In the genomic region with DNA sequence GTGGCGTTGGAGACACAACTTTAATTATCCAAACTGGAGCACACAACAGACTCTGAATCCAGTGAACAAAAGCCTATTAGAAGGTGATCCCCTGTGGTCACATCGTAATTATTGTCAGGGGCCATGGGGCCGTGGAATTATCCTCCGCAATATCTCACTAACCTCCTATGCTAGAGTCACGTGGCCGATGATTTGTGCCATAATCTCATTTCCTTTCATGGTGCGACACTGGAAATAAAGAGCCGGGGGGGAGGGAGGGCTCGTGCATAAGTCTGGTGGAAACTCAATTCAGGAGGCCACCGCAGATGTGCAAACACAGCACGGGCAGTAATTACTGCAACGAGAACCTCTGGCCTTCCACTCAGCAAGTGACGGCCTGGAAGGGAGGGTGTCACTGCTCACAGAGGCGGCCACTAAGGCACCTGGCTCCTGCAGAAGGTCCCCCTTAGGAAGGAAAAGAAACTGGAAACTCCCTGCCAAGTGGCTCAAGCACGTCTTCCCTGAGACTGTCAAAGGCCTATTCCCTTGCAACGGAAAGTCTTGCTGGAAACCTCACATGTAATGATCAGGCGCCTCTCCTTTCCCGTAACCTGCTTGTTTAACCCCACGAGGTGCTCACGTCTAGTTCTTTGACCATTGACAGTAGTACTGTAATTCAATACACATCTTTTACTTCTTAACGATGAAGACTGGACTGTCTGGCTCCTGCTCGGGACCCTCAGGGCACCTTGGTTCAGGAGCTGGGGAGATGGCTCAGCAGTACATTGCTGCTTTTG, we compare ENCODE assay signal across 8 mouse cellular contexts.
A peak's percentile ranks its signal among the peaks of the same experiment; 100 is the strongest.
DNase-seq lines count a peak whose midpoint lies in the region; ATAC-seq and TF ChIP-seq lines count a peak whose summit lies in the region.
"Had no signal": no experiment of that assay in that cellular context is flagged by ENCODE, and none has a peak within 500 bp of the region (broad histone marks: within the 10 kb centered on the region; RNA-seq: fewer than 3 reads in every experiment).

No protein-coding gene starts in this region.

- H3K9me3 ChIP-seq in hindbrain, embryonic 14.5 days (ENCODE audit: control insufficient read depth, low read length) = no peaks in the 10 kb centered on the region
- no peaks in the 10 kb centered on the region for H3K9me3 ChIP-seq in midbrain, embryonic 13.5 days
- H3K9me3 ChIP-seq: megakaryocyte, embryonic 14.5 days had no signal

- H3K4me3 ChIP-seq in hindbrain, embryonic 14.5 days (replicated peaks; ENCODE audit: low read length) = no peak overlapping the region
- no peak overlapping the region for H3K4me3 ChIP-seq in midbrain, embryonic 13.5 days (replicated peaks)
- H3K4me3 ChIP-seq: megakaryocyte, embryonic 14.5 days had no signal

- WGBS in hindbrain, embryonic 14.5 days = 27% methylated on average over 22 of the region's 22 CpGs
- WGBS in midbrain, embryonic 13.5 days = 20% methylated on average over 22 of the region's 22 CpGs

- no peaks in the 10 kb centered on the region for H3K27me3 ChIP-seq in hindbrain, embryonic 14.5 days (ENCODE audit: control insufficient read depth, insufficient read depth, low read length)
- H3K27me3 ChIP-seq in midbrain, embryonic 13.5 days = no peaks in the 10 kb centered on the region

- no peak for TF ChIP-seq POLR2A in brain, embryonic 14.5 days (IDR thresholded peaks at IDR 0.05; ENCODE audit: borderline replicate concordance, extremely low read depth, insufficient read depth, insufficient read length, poor library complexity, severe bottlenecking)

- no peak overlapping the region for H3K9ac ChIP-seq in hindbrain, embryonic 14.5 days
- no peak overlapping the region for H3K9ac ChIP-seq in midbrain, embryonic 13.5 days (replicated peaks)

- ATAC-seq in hindbrain, embryonic 14.5 days (ENCODE audit: low FRiP score) = peak; percentile 67
- peak; percentile 49 for ATAC-seq in midbrain, embryonic 13.5 days

- peak; percentile 85 for DNase-seq in brain, embryonic 14.5 days (ENCODE audit: low read depth)
- DNase-seq in embryo, embryonic 11.5 days (ENCODE audit: low read depth, low spot score) = peak; percentile 46
- peak; percentile 55 for DNase-seq in hindbrain, embryonic 14.5 days (ENCODE audit: low spot score)
- DNase-seq in layer of hippocampus, postnatal 14 days (ENCODE audit: low spot score in 2 of 2) = no peak
- no peak for DNase-seq in B cell, adult 2 months
- no peak for DNase-seq in c-Kit-positive CD71-positive TER-119-positive erythroid progenitor cells, embryonic 14.5 days (ENCODE audit: low spot score)

- no peak for TF ChIP-seq CTCF in brain, embryonic 14.5 days (IDR thresholded peaks at IDR 0.05; ENCODE audit: borderline replicate concordance, extremely low read depth, insufficient read depth, insufficient read length)

- H3K4me1 ChIP-seq in hindbrain, embryonic 14.5 days (replicated peaks; ENCODE audit: control insufficient read depth, insufficient read depth, low read length) = peaks cover 28% of the 10 kb centered on the region
- H3K4me1 ChIP-seq in midbrain, embryonic 13.5 days (replicated peaks) = peaks cover 35% of the 10 kb centered on the region
- H3K4me1 ChIP-seq: megakaryocyte, embryonic 14.5 days had no signal

- H3K4me2 ChIP-seq in hindbrain, embryonic 14.5 days (replicated peaks) = peak overlapping the region; percentile 51
- H3K4me2 ChIP-seq in midbrain, embryonic 13.5 days (replicated peaks) = peak overlapping the region; percentile 15

- H3K36me3 ChIP-seq in hindbrain, embryonic 14.5 days (replicated peaks; ENCODE audit: control insufficient read depth, insufficient read depth) = no peaks in the 10 kb centered on the region
- H3K36me3 ChIP-seq in midbrain, embryonic 13.5 days = no peaks in the 10 kb centered on the region

- peak overlapping the region; percentile 75 for H3K27ac ChIP-seq in hindbrain, embryonic 14.5 days
- H3K27ac ChIP-seq in midbrain, embryonic 13.5 days = peak overlapping the region; percentile 75

Comparison
In these comparisons a context has a peak if more than half of its experiments do, and no peak if none do; other contexts are left out.
1. DNase-seq: peak in brain, embryonic 14.5 days (single experiment), embryo, embryonic 11.5 days (single experiment) and hindbrain, embryonic 14.5 days (single experiment); none in layer of hippocampus, postnatal 14 days (0 of 2), B cell, adult 2 months (0 of 2) and c-Kit-positive CD71-positive TER-119-positive erythroid progenitor cells, embryonic 14.5 days (single experiment).